Mouse (Mus musculus): ENCODE data around the gene D630039A03Rik.

The D630039A03Rik gene

DNA sequence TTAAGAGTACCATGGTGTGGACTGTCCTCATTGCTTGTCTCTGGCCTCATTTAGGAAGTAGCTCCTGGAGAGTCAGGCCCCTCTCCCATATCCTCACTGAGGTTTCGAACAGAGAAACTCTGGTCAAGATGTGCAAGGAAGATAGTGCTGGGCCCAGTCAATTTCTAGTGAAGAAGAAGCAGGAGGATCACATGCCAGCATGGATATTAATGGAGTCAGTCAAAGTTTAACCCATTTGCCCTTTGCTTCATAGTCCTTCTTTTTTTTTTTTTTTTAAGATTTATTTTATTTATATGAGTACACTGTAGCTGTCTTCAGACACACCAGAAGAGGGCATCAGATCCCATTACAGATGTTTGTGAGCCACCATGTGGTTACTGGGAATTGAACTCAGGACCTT lies 27.1 kb downstream of the D630039A03Rik start:
- peak in 1 of 2 experiments; percentile 3 for DNase-seq (ENCODE audit: low spot score in 2 of 2)

DNA sequence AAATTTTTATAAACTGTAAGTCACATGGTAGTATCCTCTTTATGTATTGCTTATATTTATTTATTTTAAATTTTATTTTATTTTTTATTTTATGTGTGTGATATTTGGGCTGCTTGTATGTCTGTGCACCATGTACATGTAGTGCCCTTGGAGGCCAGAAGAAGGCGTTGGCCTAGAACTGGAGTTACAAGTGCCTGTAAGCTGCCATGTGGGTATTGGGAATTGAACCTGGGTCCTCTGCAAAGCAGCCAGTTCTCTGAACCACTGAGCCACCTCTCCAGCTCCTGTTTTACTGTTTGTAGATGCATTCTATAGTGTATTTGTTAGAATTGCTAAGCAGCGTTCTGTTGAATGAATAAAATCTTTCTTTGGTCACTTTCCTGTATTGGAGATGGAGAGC lies 27.9 kb downstream of the D630039A03Rik start:
- no peak for DNase-seq (ENCODE audit: low spot score in 2 of 2)

DNA sequence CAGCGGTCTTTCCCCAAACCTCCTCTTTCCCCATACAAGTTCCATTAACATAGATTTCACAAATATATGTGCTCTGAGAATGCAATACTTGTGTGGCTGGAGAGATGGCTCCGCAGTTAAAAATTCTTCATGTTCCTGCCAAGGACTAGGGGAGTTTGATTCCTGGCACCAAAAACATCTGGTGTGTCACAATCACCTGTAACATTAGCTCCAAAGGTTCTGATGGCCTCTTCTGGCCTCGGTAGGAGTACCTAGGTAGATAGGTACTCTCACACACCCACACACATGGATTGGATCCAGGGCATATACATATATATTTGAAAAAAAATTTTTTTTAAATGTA lies 29.2 kb downstream of the D630039A03Rik start:
- no peak for DNase-seq (ENCODE audit: low spot score in 2 of 2)

DNA sequence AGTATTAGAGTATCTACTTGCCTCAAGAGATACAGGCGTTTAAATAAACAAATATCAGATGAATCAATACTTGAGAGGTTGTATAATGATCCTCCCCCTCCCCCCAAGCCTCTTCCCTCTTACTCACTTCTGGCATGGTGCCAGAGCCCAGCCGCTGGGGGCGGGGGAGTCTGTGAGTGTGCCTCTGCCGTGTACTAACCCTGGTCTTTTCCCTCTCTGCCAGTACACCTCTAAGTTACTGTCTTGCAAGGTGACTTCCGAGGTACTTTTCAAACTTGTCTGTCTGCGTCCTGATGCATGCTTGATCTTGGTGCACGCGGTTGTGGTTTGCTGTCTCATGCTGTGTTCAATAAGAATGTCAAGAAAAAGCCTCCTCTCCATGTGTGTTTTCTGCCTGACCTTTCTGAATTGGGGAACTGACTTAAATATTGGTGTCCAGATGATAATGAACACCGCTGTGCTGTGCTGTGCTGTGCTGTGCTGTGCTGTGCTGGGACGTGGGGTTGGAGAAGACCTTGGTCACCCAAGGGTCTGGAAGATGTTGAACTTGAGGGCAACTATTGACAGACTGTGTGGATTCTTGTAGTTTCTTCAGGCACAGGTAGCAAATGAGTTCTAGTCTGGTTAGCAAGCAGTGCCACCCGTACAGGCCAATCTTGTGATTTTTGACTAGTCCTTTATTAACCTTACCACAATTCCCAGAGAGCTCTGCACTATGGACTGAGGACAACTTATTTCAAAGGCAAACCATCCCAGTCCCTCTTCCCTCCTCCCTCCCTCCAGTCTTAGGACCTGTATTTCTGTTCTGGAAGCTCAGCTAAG lies 29.8 kb downstream of the D630039A03Rik start:
- no peak for DNase-seq (ENCODE audit: low spot score in 2 of 2)

DNA sequence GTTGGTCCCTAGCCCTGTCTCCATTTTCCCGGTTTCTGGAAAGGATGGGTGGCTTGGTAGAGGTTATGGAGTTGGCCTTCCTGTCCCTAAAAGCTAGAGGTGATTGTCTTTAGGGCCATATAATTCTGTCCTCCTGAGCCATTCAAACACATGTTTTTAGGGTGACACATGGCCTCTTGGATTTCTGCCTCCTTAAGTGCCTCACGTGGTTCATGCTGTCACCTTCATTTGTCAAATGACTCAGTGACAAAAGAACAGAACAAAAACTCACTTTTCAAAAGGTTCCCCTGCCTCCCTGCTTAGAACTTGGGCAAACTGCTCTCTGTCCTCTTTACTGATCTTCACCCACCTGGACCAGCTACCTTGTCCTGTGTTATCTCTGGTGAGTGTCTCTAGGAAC lies 30.9 kb downstream of the D630039A03Rik start:
- no peak for DNase-seq (ENCODE audit: low spot score in 2 of 2)

DNA sequence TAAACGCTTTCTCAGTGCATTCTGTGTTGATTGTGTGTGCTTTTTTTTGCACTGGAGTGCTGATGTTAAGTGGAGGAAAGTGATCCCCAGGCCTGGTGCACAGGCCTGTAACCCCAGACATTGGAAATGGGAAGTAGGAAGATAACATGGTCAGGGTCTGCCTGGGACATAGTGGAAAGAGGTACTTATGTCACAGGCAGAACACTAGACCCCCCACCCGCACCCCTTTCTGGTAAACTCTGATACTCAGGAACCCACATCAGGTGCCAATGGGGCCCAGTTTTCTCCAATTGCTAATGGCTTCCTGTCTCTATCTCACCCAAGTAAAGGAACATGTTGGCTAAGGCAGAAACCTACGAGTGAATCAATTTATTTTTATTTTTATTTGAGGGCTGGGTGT lies 31.6 kb downstream of the D630039A03Rik start:
- DNase-seq (ENCODE audit: low spot score in 2 of 2): no peak

DNA sequence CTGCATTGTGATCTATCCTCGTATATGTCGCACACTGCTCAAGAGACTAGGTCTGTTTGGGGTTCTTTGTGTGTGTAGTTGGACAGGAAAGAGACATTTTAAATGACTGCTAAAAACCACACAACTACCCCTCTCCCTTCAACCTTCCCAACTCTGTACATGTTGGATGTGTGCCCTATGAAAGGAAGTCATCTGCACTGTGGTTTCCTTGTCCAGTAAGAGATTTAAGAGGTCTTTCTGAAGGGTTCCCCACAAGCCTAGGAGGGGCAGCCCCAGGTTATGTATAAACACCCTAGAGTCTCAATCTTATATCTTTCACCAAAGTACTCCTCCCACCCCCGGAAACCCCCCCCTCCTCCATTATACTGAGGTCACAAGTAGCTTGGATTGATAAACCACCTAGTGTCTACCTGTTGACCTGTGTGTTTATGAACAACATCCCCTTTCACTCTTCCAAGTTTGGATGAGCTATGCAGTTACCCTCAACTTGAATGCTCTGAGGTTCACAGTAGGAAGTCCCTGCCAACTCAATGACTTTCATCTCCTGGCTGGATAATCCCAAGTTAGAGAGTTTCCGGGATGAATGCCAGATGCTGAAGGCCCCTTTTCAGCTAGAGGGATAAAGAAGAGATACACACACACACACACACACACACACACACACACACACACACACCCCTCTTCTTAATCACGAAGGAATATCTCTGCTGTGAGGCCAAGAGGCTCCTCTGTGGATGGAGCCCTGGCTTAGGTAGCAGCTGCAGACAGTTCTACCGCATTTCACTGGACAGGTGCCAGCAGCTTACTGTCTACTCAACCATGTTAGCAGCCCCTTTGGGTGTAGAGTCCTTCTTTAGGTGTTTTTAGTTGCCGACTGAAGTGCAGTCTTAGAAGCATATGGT lies 32.3 kb downstream of the D630039A03Rik start:
- no peak for DNase-seq (ENCODE audit: low spot score in 2 of 2)

DNA sequence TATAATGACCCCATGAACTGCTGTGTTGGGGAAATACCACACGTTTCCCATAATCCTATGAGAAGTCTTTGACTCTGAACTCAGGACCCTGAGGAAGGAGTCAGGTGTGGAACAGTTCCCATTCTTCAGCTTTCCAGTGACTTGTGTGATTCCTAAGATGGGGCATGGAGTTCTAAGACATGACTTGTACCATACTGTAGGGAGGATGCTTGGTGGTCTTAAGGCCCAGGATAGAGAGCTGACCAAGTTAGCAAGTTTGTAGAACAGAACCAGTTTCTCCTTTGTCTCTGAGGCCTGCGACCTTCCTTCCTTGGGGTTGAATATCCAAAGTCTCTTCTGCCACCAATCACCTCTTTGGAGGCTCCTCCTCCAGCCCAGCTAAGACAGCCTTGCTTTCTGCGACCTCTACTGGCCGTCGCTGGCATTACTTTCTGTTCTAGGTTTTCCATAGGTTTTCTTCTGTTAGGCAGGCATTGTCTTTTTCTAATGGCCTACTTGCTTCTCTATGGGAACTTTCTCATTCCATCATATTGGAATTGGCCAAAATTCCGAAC lies 36.2 kb downstream of the D630039A03Rik start:
- DNase-seq (ENCODE audit: low spot score in 2 of 2): peak; percentile 58 to 86

DNA sequence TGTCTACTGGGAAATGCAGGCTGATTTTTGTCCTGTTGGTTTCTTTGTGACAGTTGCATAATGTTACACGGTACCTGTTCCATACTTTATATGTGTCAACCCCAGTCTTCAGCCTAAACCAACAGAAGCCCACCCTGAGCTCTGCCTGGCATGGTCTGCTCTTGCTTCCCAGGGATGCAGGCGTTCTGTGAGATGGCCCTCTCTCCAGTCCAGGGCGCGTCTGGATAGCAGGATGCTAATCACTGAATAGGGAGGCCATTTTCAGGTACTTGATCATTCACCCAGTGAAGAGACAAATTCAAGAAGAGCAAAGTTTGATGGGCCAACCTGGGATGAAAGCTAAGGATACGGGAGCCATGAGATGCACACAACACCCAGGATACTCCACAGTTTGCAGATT lies 37.0 kb downstream of the D630039A03Rik start:
- DNase-seq (ENCODE audit: low spot score in 2 of 2): no peak

DNA sequence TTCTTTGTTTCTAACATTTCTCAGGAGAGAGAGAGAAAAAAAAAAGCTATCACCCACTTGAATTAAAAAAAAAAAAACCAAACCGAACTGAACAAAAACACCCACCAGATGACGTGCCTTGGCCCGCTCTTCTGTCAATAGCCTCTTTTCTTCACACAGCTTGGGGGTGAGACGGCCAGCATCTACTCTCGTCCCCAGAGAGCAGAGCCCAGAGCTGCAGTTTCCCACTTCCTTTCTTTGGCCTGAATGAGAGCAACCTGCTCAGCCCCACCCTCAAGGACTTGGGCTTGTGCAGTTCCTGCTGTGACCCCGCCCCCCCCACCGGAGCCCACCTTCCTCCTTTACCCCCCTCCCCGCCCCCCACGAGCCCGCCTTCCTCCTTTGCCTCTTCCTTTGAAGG lies 48.6 kb downstream of the D630039A03Rik start:
- DNase-seq (ENCODE audit: low spot score in 2 of 2): no peak

DNA sequence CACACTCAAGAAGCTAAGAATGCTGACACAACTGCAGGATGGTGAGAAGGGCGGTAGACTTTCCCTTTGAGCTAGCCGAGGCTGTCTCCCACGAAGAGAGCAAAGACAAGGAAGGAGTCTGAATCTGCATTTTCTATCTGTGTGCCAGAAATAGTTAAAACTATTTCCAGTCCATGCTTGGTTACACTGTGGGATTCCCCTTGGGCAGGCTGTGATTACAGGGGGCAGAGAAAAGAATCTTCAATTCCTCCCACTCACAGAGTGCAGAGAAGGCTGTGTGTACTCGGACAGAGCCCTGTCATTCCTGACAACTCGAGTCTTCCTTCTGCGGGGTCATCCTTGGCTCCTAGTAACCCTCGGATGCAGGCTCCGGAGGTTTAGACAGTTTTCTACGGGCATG lies 49.1 kb downstream of the D630039A03Rik start:
- no peak for DNase-seq (ENCODE audit: low spot score in 2 of 2)

DNA sequence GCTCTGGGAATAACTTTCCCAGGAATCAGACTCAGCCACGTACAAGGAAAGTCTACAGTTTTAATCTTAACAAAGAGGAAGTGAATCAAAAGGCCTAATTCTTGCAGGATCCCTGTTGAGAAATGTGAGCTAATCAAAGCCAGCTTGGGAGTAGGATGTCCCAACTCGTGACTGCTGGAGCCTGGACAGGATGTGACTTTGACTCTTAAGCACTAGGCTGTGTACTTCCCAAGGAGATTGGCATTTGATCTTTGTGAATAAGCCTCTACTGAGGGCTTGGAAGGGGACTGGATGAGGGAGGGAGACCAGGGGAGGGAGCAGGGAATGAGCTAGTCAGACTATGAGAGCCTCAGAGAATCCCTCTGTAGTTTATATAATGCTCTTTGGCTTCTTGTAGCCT lies 50.0 kb downstream of the D630039A03Rik start:
- DNase-seq (ENCODE audit: low spot score in 2 of 2): no peak

DNA sequence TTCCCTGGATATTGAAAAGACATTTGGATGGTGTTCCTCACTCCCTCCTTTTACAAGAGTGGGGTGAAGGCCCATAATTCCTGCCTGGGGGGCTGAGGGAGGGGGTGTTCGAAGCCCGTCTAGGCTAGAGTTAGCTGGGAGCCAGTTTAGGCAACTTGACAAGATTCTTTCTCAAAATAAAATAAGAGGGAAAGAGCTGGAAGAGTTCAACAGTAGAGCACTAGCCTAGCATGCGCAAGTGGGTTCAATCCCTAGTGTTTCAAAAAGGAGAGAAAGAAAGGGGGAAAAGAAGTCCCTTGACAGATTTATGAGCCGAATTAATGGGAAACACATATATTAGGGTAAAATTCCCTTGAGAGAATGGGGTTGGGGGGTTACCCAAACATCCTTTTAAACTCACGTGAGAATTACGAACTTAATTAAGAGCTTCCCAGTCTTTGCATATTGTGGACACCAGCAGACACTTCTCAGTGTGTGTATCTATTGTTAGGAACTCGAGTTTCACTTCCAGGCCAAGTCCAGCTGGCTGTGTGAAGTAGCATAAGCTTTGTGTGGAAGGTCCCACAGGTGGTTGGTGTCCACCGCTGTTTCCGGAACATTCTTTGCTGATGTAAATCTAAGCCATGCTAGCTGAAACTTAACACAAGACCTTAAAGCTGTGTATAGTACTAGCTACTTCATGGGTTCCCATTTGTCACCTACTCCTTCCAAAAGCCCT lies 53.7 kb downstream of the D630039A03Rik start:
- no peak for DNase-seq (ENCODE audit: low spot score in 2 of 2)

DNA sequence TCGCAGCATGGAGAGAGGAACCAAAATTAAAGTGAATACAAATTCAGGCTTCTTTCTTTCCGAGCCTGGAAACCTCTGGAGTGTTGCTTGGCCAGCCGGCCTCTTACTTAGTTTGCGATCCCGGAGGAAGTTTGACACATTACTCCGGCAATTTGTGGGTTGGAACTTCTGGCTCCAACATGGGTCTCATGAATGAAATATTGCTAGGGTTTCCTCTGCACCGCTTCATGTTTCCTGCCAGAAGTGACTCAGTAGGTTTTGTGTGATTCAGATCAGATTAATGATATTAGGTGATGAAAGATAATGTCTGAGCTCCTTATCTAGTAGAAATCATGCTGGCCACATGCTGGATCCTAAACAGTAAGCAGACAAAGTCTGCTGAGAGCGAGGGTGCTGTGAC lies 54.2 kb downstream of the D630039A03Rik start:
- no peak for DNase-seq (ENCODE audit: low spot score in 2 of 2)

DNA sequence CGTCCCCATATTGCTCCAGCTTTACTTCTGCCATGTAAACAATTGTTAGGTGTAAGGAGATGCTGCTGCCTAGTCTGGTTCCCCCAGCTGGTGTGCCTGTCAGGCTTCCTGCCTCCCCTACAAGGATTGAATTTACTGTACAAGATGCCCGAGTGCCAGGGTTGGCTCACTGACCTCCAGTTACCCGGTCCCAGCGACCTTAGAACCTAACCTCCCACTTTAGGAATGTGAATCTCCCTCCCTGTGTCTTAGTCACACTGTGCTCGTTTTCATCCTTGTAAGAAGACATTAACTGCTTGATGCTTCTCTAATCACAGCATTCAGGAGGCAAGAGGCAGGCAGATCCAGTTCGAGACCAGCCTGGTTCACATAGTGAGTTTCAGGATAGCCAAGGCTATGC lies 54.9 kb downstream of the D630039A03Rik start:
- no peak for DNase-seq (ENCODE audit: low spot score in 2 of 2)

DNA sequence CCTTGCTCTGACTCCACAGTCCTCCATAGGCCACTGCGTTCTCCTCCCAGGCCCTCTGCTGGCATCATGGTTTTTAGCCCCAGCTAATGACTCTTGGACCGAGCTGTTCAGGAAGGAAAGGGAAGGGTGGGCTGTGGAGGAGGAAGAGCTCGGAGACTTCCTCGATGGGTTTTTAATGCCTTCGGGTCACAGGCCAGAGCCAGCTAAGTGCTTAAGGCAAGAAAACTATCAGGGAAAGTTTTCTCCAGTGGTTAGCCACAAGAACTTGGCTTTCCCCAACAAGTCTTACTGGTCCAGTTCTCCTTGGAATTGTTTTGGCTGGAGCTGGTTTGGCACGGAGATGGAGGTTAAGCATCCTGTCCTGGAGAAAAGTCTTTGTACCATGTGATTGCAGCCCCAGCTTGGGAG lies 55.9 kb downstream of the D630039A03Rik start:
- DNase-seq (ENCODE audit: low spot score in 2 of 2): no peak

Measured in urinary bladder, postnatal 4 days (tissue).